Mouse (Mus musculus) kidney, postnatal 10 days (tissue): ENCODE measurements around the gene Gtf2ird1.
"Not testable (repeated sequence)": the region's sequence is repeated elsewhere in the genome, so short reads cannot be mapped to it uniquely, and the experiment has no call there.

Experiments used
- DNase-seq: peaks from one replicate; pipeline ENCODE4 v3.0.0; 2021; ENCODE audit warnings: mixed read lengths

Gtf2ird1 gene

DNA sequence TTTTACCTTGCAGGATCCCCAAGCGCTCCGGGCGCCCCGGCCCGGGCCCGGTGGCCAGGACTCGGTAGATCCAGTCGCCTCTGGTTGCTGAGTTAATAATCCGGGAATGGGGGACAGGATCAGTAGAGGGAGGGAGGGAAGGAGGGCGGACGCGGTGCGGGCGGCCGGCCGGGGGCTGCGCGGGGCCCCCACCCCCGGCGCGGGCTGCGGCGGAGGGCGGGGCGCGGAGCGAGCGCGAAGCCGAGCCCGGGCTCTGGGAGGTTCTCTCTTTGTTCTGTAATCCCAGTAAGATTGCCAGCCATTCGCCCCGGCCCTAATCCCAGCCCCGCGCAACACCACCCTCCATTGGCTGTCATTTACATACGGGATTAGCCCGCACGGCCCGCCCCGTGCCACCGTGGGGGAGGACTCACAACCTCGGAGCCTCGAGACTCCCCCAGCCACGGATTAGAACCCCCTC is at the start of gene Gtf2ird1:
Gtf2ird1 (minus strand) TSS at position 214 of the 460 bp plus-strand sequence.
- peak; percentile 86 for DNase-seq

DNA sequence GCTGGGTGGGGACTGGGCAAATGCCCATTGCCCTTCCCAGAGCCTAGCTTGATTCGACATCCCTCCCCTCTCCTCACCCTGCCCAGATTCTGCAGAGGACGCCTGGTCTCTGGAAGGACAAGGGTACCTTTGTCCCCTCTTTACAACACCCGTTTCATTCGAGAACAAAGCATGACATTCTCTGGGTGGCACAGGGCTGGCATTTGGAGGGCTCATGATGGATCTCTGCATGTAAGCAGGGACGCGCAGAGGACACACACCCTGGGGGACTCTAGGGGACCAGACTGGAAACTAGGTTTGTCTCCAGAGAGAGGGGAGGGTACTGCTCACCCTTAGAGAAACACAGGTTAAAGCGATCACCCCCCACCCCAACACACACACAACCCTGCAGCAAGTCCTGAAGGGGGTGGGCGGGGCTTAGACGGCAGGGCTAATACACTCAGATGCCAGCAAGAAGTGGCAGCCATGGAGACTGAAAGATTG is 49.3 kb upstream of the Gtf2ird1 start:
- DNase-seq: no peak

DNA sequence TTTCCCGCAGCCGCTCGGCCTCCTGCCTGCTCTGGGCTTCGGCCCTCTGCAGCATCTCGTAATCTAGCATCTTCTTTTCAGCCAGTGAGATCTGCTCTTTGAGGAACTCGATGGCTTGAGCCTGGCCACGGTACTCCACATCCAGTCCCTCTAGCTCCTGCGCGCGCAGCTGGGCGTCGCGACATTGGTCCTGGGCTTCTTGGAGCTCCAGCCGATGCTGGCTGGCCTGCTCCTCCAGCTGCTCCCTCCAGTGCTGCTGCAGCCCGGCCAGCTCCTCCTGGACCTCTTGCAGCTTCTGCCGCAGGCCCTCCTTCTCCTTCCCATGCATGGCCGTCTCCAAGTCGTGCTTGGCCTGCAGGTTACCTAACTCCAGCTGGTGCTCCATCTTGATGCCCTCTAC is 46.1 kb upstream of the Gtf2ird1 start:
- no peak for DNase-seq

DNA sequence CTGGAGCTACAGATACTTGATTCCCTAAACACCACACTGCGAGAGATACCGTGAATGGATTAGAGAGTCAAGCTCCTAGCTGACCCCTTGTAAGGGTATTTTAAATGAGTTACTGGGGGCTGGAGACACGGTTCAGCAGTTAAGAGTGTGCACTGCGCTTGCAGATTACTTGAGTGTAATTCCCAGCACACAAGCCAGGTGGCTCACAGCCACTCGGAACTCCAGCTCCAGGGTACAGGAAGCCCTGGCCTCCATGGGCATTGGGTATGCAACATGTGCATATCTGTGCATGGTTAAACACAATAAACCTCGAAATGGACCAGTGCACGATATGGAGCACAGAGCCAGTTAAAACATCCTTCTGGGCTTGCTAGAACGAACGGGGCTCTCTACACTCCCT is 44.9 kb upstream of the Gtf2ird1 start:
- DNase-seq: peak; percentile 58

DNA sequence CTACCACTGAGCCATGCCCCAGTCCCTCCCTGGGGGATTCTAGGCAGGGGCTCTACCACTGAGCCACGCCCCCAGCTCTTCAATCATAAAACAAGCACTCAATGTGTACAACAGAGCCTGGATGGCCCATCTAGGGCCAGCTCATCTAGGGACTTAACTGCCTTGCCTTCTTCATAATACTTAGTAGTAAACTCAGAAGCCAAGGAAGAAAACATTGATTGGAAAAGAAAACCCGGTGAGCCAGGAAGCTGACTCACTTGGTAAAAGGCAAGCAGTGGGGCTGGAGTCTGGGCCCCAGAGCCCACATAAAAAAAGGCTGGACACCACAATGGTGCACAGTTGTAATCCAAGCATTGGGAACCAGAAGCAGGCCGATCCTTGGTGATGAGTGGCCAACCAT is 44.2 kb upstream of the Gtf2ird1 start:
- DNase-seq: no peak

DNA sequence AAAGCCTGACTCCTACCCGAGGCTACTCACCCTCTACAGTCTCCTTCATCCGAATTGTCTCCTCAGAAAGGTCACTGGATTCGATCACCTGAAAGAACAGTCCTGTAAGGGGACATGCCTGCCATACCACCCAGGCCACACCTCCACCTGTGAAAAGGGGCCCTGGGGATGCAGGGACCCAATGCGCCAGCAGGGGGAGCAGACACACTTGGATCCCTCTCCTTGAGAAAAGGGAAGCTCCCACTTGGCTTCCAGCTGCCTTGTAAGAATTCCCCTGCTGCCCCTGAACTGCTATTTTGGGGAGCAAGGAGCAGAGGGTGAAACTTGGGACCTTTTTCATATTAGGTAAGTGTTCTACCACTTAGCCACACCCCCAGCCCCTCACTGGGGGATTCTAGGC is 43.5 kb upstream of the Gtf2ird1 start:
- DNase-seq: peak; percentile 76

DNA sequence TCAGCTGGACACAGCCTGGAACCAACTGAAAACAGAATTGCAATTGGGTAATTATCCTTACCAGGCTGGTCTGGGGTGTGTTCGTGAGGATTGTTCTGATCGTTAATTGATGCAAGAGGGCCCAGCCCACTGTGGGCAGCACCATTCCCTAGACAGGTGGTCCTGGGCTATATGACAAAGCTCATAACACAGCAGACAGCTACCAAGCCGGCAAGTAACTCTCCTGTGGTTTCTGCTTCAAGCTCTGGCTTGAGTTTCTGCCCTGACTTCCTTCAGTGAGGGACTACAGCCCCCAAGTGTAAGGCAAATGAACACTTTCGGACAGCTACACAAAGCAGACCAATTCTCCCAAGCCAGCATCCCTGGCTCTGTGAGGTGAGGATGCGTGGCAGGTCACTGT is 40.5 kb upstream of the Gtf2ird1 start:
- DNase-seq: no peak

DNA sequence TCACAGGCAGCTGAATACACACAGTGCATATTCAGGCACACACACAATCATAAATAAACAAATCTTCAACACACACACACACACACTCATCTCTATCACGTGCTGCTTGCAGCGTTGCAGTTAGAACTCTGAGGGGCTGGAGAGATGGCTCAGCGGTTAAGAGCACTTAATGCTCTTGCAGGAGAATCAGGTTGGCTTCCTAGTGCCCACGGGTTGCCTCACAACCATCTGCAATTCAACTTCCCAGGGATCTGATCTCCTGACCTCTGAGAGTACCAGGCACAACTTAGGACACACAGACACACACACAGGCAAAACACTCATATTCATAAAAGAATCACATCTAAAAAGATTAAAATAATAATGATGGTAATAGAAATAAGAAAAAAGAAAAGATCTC is 39.3 kb upstream of the Gtf2ird1 start:
- no peak for DNase-seq

DNA sequence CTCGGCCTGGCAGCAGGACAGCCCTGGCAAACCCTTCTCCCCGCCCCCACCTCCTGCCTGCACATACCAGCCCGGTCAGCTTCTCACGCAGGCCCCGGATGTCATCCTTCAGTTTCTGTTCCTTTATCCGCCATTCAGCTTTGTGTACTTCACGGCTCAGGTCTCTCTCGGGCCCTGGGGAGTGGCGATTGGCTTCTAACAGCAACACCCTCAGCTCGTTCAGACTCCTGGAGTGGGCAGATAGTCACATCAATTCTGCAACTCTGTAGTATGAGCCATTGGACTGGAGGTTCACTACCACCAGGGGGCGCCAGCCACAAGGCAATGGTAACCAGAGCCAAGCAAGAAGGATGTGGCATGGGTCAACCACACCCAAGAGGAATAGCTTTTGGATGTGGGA is 37.6 kb upstream of the Gtf2ird1 start:
- peak; percentile 95 for DNase-seq

DNA sequence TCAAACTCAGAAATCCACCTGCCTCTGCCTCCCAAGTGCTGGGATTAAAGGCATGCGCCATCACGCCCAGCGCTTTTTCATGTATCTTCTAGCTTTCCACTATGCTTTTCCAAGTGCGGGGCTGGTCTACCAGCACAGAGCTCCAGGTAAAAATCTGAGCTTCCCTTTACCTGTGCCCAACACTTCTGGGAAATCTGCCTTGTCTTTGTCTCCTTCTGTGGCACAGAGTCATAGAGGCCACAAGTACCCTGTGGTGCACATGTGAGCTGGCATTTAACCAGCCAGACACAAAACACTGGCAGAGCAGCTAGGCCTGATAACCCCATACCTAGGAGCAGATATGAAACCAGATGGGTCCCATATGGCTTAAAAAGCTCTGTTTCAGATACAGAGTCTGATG is 36.4 kb upstream of the Gtf2ird1 start:
- no peak for DNase-seq

DNA sequence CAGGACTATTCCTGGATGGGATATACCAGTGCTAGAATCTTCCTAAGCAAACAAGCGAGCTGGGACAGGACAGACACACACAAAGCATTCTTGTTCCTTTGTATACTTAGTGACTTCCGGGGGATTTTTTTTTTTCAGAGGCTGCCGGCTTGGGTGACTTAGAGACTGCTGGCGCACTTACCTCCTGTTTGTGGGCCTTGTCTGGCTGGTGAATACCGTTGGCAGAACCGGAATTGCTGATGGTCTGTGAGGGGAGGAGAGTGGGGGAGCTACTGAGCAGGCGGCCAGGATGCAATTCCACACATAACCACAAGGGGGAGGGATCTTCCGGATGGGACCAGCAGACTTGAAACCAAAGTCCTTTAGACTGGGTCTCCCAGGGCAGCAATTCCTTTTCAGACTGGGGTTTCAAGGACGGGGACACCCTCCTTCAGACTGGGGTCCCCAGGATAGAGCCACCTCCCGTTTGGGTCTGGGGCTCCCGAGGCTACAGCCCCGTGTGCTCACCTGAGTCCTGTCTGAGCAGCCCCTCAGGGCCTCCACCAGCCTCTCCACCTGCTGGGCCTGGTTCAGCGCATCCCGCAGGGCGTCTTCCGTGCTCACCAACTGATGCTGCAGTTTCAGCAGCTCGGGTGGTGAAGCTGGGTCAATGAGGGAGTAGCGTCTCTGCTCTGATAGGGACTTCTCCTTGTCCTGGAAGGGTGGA is 35.3 kb upstream of the Gtf2ird1 start:
- peak; percentile 93 for DNase-seq

DNA sequence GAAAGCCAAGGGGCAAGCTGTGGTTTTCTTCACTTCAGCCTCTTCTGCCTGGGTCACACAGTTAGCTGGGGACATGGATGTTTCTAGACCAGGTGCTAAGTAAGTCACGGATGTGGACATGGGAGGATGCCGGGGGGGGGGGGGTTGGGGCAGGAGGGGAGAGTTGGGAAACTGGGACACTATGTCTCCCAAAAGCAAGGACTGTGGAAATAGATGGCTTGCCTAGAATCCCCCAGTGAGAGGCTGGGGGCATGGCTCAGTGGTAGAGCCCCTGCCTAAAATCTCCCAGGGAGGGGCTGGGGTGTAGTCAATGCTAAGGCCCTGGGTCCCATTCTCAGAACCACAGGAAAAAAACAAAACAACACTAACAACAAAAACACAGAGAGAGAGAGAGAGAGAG is 34.7 kb upstream of the Gtf2ird1 start:
- DNase-seq: no peak

DNA sequence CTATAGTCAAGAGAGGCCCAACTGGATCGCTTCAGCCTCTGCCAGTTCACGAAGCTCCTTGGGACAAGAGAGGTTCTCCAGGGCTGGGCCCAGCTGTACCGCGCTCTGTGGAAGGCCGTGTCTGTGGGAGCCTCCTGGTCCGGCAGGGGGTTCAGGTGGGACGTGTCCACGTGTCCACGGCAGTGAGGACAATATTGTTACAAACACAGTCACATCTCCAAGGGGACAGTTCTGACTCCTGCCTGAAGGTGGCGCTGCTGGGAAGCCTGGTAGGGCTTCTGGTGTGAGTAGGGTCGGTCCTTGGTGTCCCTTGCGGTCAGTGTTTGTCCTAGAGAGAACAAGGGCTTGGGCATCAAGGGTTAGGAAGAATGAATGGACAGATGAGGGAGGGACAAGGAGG is 33.9 kb upstream of the Gtf2ird1 start:
- peak; percentile 60 for DNase-seq

DNA sequence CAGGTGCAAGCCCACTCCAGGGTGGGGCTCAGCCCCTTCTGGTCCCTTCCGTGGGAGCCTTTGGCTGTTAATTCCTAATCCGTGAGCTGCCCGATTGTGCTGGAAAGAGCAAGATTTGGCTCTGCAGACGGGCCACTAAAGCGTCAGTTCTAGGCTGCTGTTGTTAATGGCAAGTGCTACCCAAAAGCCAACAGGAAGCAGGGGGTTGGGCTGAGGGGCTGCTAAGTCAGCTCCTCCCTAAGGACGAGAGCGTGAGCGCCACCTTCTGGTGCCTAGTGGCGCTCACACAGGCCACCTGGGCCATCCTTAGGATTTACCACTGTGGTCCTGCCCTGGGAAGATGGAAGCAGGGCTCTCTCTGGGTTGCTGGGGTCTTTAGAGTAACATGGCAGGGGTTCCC is 33.1 kb upstream of the Gtf2ird1 start:
- DNase-seq: peak; percentile 72

DNA sequence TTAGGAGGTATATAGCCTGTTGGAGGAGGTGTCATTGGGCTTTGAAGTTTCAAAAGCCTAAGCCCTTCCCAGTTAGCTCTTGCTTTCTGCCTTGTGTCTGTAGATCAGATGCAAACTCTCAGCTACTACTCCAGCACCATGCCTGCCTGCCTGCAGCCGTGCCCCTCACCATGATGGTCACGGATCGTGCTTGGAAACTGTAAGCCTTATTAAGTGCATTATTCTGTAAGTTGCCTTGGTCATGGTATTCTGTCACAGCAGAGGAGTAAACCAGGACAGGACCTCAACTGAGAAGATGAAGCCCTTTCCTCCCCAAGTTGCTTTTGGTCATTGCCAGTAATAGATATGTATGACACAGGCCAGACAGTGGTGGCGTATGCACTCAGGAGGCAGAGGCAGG is 32.1 kb upstream of the Gtf2ird1 start:
- DNase-seq: no peak

DNA sequence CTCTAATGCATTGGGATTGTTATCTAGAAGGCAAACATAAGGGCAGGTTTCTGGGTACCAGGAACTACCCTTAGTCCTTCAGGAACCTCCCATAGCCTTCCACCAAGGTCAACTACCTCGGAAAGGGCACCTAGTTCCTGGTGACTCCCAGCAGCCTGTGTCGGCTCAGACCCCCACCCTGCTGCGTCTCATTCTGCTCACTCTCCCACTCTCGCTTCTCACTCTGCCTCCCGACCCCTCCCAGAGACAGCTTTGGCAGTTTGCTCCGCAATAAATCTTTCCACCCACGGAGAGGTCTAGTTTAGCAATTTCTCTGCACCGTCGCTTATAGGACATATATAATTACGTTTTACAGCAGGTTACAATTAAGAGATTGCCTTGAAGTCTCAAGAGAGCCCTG is 31.5 kb upstream of the Gtf2ird1 start:
- no peak for DNase-seq

DNA sequence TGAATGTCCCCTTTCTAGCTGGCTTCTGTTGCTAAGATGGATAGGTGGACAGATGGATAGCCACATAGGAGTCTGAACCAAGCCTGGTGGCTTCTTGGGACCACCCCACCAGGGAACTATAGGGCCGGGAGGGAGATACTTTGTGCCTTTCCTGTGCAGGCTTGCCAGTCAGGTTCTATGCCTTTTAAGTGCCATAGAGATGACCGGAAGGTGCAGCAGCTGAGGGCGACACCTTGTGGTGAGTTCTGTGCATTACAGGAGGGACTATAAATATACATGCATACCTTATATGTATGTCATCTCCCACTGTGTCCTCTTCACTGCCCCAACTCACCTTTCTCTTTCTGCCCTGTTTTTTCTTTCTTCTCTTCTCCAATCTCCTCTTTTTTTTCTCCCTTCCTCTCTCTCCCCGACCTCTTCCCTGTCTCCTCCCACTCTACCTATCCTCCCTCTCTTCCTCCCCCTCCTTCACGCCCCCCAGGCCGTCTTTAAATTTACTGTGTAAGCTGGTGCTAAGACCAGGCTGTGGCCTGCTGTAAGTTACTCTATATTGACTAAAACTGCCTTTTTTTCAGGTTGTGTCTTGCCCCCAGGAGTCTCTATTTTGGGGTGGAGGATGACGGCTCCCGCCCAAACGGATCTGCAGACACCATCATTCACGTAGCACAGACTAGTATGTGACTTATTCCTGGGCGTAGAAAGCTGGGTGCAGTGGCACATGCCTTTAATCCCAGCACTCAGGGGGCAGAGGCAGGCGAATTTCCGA is 29.6 kb upstream of the Gtf2ird1 start:
- DNase-seq: peak; percentile 82

DNA sequence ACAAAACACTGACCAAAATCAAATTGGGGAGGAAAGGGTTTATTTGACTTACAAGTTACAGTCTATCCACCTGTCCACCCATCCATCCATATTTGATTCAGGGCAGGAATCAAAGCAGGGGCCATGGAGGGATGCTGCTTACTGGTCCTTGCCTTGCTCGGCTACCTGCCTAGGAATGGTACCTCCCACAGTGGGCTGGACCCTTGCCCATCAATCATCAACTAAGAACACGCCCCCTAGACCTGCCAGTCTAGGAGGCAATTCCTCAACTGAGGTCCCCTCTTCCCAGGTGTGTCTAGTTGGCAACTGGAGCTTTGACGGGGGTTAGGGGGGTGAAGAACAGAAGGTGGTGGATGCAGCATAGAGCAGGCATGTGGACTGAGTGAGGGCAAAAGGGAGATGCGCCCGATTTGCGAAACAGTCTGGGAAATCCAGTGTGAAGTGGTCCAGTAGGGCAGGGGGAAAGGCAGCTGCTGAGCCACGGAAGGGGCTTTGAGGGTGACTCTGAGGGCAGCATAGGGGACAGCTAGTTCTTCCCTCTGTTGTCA is 28.7 kb upstream of the Gtf2ird1 start:
- no peak for DNase-seq

DNA sequence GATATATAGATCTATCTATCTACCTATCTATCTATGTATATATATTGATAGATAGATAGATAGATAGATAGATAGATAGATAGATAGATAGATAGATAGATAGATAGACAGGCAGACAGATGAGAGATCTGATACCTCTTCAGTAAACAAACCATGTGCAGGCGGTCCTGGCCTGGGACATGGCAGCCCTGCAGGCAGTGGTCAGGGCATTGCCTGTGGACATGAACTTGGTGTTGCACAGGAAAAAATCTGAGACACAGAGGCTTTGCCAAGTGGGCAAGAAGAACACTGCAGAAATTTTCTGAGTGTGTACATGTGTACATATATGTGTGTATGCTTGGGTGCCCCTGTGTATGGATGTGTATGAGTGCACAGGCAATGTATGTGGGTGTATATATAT is 26.8 kb upstream of the Gtf2ird1 start:
- no peak for DNase-seq

DNA sequence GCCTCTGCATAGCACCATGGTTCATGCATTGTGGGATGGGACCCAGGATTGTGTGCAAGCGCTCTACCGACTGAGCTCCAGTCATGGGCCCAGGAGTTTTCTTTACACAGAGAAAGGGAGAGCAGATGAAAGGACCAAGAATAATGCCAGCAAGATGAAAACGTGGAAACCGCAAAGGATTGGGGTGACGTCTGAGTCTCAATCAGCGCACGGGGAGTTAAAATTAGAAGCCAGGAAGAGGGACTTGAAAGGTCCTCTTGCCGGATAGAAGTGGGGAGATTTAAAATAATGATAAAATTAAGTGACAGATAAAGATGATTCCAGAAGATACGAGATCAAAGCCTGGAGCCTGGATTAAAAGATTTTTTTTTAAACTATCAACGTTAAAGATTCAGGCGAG is 25.8 kb upstream of the Gtf2ird1 start:
- no peak for DNase-seq

DNA sequence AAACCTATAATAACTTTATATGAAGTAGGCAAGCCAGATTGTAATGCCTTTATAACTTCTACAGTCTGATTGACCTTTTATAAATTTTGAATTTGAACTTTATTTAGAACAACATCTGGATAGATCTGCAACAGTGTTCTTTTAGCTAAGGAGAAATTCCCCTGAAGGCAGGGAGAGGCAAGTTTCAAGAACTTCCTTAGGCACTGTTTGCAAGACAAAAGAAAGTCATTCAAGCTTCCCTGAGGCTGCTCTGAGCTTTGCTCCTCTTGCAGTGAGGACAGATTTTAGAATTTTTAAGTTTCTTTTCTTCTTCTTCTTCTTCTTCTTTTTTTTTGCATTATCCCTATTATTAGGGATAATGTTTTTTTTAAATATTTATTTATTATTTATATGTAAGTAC is 22.4 kb upstream of the Gtf2ird1 start:
- DNase-seq: not testable (repeated sequence)

DNA sequence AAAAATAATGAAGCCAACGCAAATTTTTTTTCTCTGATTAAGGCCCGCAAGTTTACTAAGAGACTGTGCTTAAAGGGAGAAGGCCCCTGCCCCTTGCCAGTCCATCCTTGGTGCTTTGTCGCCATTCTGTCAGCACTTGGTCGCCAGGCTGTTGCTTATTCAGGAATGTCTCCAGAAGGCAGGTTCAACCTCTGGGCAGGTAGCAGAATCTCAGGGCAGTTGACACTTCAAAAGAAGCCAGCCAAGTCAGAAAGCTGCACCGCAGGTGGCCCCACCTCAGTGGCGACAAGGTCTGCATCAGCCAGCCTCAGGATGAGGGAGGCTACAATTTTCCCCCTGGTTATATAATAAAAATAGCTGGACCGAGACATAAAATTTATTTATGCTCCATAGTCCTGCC is 19.2 kb upstream of the Gtf2ird1 start:
- not testable (repeated sequence) for DNase-seq

DNA sequence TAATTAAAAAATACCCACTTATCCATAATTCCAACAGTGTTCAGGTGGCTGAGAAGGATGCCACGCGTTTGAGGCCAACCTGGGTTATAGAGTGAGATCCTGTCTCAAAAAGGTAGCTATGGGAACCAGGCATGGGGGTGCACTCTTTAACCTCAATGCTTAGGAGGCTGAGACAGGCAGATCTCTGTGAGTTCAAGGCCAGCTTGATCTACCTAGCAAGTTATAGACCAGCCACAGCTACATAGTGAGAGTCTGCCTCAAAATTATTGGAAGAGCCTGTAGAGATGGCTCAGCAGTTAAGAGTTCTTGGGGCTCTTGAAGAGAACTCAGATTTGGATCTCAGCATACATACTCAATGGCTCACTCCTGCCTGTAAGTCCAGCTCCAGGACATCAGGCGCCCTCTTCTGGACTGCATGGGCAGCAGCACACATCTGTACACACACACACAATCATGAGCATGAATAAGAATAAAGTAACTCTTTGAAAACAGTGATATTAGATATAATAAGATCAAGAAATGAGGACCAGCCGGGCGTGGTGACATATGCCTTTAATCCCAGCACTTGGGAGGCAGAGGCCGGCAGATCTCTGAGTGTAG is 18.6 kb upstream of the Gtf2ird1 start:
- no peak for DNase-seq

DNA sequence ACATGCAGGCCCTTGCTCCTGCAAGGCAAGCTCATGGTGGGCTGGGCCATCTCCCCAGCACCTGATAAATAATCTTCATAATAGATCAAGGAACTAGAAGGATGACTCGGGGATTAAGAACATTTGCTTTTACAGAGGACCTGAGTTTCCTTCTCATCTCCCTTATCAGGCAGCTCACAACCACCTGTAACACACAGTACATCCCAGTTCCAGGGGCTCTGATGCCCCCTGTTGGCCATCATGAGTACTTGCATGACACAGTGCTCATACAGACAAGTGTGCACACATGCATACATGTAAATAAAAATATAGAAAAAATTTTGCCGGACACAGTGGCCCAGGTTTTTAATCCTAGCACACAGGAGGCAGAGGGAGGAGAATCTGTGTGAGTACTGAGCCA is 17.4 kb upstream of the Gtf2ird1 start:
- DNase-seq: no peak
